ENCODE assay signal across 7 mouse cellular contexts in genomic region chr8:126659691-126660657, GRCm38 (mm10).
A peak's percentile ranks its signal among the peaks of the same experiment; 100 is the strongest.
DNase-seq lines count a peak whose midpoint lies in the region; ATAC-seq lines count a peak whose summit lies in the region.

No protein-coding gene starts in this region.

- H3K27me3 ChIP-seq in heart, embryonic 13.5 days (replicated peaks), result no peaks in the 10 kb centered on the region
- no peaks in the 10 kb centered on the region for H3K27me3 ChIP-seq in limb, embryonic 10.5 days (ENCODE audit: low read depth, poor library complexity, severe bottlenecking)
- H3K27me3 ChIP-seq in midbrain, embryonic 16.5 days (ENCODE audit: control insufficient read depth, insufficient read depth, low read depth, low read length), result no peaks in the 10 kb centered on the region

- 21% methylated on average over 12 of the region's 12 CpGs for WGBS in heart, embryonic 13.5 days
- WGBS in limb, embryonic 10.5 days, result 50% methylated on average over 12 of the region's 12 CpGs
- 44% methylated on average over 12 of the region's 12 CpGs for WGBS in midbrain, embryonic 16.5 days

- no peaks in the 10 kb centered on the region for H3K36me3 ChIP-seq in heart, embryonic 13.5 days
- H3K36me3 ChIP-seq in limb, embryonic 10.5 days, result no peaks in the 10 kb centered on the region
- no peaks in the 10 kb centered on the region for H3K36me3 ChIP-seq in midbrain, embryonic 16.5 days (ENCODE audit: control insufficient read depth, insufficient read depth, low read length)

- peak overlapping the region; percentile 64 for H3K4me2 ChIP-seq in heart, embryonic 13.5 days
- H3K4me2 ChIP-seq in midbrain, embryonic 16.5 days (ENCODE audit: low read length), result peak overlapping the region; percentile 19

- DNase-seq in NIH3T3 (ENCODE audit: low read depth), result peak; percentile 73
- DNase-seq in brain, adult 2 months (ENCODE audit: low read depth, low spot score), result peak; percentile 48
- DNase-seq in limb, embryonic 10.5 days (ENCODE audit: low spot score), result peak; percentile 40
- no peak for DNase-seq in cerebellum, postnatal 4 days (ENCODE audit: low spot score in 2 of 2)
- DNase-seq in cerebellum, adult 11 months, result no peak

- ATAC-seq in heart, embryonic 13.5 days (ENCODE audit: extremely low read depth, insufficient number of reproducible peaks, low FRiP score, low TSS enrichment), result peak; percentile 38; the same call in 1 of the 2 replicates
- no peak for ATAC-seq in midbrain, embryonic 16.5 days

- peak overlapping the region; percentile 25 for H3K4me3 ChIP-seq in heart, embryonic 13.5 days
- no peak overlapping the region for H3K4me3 ChIP-seq in limb, embryonic 10.5 days
- H3K4me3 ChIP-seq in midbrain, embryonic 16.5 days (ENCODE audit: low read depth, low read length), result no peak overlapping the region

- peak overlapping the region; percentile 78 for H3K9ac ChIP-seq in heart, embryonic 13.5 days
- H3K9ac ChIP-seq in midbrain, embryonic 16.5 days (ENCODE audit: low read depth, low read length), result peak overlapping the region; percentile 4; the same call in 1 of the 2 replicates

- H3K27ac ChIP-seq in heart, embryonic 13.5 days (replicated peaks), result peak overlapping the region; percentile 94
- peak overlapping the region; percentile 73 for H3K27ac ChIP-seq in limb, embryonic 10.5 days
- H3K27ac ChIP-seq in midbrain, embryonic 16.5 days (ENCODE audit: low read length), result peak overlapping the region; percentile 80

- H3K9me3 ChIP-seq in heart, embryonic 13.5 days, result no peaks in the 10 kb centered on the region
- no peaks in the 10 kb centered on the region for H3K9me3 ChIP-seq in limb, embryonic 10.5 days (replicated peaks)
- H3K9me3 ChIP-seq in midbrain, embryonic 16.5 days (replicated peaks; ENCODE audit: control insufficient read depth, low read length, poor library complexity, severe bottlenecking), result no peaks in the 10 kb centered on the region

- H3K4me1 ChIP-seq in heart, embryonic 13.5 days, result peaks cover 63% of the 10 kb centered on the region
- H3K4me1 ChIP-seq in limb, embryonic 10.5 days, result peaks cover 66% of the 10 kb centered on the region
- H3K4me1 ChIP-seq in midbrain, embryonic 16.5 days (ENCODE audit: control insufficient read depth, insufficient read depth, low read length), result peaks cover 64% of the 10 kb centered on the region

Comparison
In these comparisons a context has a peak if more than half of its experiments do, and no peak if none do; other contexts are left out.
1. DNase-seq: peak in NIH3T3 (single experiment), brain, adult 2 months (single experiment) and limb, embryonic 10.5 days (single experiment); none in cerebellum, postnatal 4 days (0 of 2) and cerebellum, adult 11 months (single experiment).
2. Peak in every context shown above with its lines, with median percentiles within 50 percentile points of each other: H3K27ac ChIP-seq.